Mouse (Mus musculus) adrenal gland, postnatal 25 days (tissue): ENCODE data around the gene Atraid. TPM values are rescaled to one million over a fixed set of nuclear protein-coding genes. Genes with fewer than 3 reads are reported as not detected.
A peak's percentile ranks its signal among the peaks of the same experiment; 100 is the strongest.

ENCODE experiments used
- DNase-seq: peaks from one replicate; pipeline ENCODE4 v3.0.0; 2021; ENCODE audit warnings: mixed read lengths
- total RNA-seq: library from RNA; stranded (reverse); gene quantifications from 2 replicates; pipeline ENCODE4 v1.2.3, GENCODE M21; 2021

The Atraid gene
- total RNA-seq, 1 experiment from 2014 or later = 139 TPM

DNA sequence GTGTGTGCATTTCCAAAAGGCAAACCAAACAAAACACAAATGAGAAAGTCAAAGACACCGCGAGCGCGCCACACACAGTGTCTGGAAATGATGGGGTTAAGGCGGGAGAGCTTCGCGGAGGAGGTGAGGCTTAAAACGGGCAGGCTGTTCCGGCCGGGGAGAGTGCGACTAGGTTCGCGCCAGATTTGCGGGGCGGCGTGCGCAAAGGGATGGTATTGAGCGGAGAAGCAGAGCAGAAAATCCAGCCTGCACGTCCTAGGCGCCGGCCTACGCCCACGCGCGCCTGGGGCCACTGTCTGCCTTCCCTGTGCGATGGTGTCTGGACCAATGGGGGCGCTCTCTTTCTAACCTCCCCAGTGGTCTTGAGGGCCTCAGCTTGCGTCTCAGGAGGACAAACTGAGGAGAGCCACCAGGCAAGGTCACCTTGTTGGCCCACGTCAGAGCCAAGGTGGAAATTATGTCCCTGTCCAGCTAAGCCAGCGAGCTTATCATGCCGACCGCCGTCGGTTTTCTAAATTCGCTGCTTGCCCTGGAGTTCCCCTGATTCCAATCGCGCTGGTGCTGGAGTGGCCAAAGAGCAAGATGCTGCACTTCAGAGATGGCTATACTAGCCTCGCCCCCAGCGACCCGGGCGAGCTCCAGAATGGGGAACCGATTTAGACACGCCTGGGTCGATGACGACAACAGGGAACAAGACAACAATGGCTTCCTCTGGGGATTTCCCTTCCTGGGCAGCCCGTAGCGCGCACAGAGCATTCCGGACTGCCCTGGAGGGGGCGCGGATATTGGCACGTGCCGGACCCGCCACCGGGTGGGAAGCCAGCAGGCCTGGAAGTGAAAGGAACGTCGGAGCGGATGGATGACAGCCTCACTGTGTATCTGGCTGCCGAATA, 46.9 kb downstream of the Atraid start:
- peak; percentile 37 for DNase-seq

DNA sequence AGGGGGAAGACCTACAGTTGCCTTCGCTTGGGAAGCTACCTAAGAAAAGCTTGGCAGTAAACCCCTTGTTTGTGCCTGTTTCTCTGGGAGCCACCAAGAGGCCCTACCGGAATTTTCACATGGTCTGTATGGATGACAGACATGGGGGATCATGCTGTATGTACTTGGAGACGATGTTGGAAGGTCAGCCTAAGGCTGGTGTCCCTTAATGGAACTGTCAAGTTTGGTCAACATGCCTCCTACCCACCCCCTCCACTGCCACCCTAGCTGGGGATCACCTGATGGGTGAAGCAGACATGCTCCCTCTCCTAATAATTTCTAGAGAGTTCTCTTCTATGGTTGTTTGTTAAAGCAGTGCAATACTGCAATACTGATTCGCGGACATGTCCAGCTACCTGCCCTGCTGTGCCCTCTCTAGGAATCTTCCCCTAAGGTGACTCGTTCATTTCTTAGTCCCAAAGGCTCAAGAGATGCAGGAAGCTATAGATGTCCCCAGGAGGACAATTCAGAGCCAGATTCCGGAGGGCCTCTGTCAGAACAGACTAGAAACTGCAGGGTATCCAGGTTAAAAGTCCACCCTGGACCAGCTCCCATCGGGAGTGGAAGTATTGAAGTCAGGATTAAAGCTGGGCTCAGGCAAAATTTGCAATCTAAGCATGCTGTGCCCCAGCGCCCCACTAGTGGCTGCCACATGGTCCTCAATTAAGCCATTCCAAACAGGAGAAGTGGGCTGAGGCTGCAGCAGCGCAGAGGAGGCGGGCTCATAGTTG, 47.8 kb downstream of the Atraid start:
- no peak for DNase-seq

Other genes starting within 250 kb of the Atraid start
- 51.8 and 62.9 TPM in 2 replicates for gene Mapre3, start 233.7 kb upstream of the Atraid start, total RNA-seq
- gene Tmem214, start 180.3 kb upstream of the Atraid start, total RNA-seq = 49.2 and 52.8 TPM in 2 replicates
- 12.1 and 17.3 TPM in 2 replicates for gene Agbl5, start 159.6 kb upstream of the Atraid start, total RNA-seq
- 190 and 207 TPM in 2 replicates for gene Ost4, start 140.5 kb upstream of the Atraid start, total RNA-seq
- gene Emilin1, start 134.9 kb upstream of the Atraid start, total RNA-seq = 41.3 and 57.2 TPM in 2 replicates
- gene Khk, start 126.9 kb upstream of the Atraid start, total RNA-seq = 28.5 and 58.5 TPM in 2 replicates
- gene Cgref1, start 102.7 kb upstream of the Atraid start, total RNA-seq = 1.0 TPM in 1 of 2 replicates, not detected in the other
- 131 TPM in 2 replicates for gene Preb, start 88.0 kb upstream of the Atraid start, total RNA-seq
- 0.70 and 1.3 TPM in 2 replicates for gene Tcf23, start 79.7 kb upstream of the Atraid start, total RNA-seq
- gene Slc5a6, start 612 bp downstream of the Atraid start, total RNA-seq = 26.4 and 32.1 TPM in 2 replicates
- gene Cad, start 6.5 kb downstream of the Atraid start, total RNA-seq = 28.3 and 29.1 TPM in 2 replicates
- not detected in 2 replicates for gene Dnajc5g, start 58.0 kb downstream of the Atraid start, total RNA-seq
- not detected in 2 replicates for gene Slc30a3, start 59.9 kb downstream of the Atraid start, total RNA-seq
- not detected in 2 replicates for gene Trim54, start 68.4 kb downstream of the Atraid start, total RNA-seq
- not detected in 2 replicates for gene Ucn, start 90.5 kb downstream of the Atraid start, total RNA-seq
- 60.3 and 66.6 TPM in 2 replicates for gene Mpv17, start 105.9 kb downstream of the Atraid start, total RNA-seq
- 3.2 and 3.5 TPM in 2 replicates for gene Gm29609, start 131.6 kb downstream of the Atraid start, total RNA-seq
- gene Gtf3c2, start 131.8 kb downstream of the Atraid start, total RNA-seq = 67.1 and 82.5 TPM in 2 replicates
- gene Snx17, start 144.9 kb downstream of the Atraid start, total RNA-seq = 97.6 and 99.5 TPM in 2 replicates
- gene Eif2b4, start 145.1 kb downstream of the Atraid start, total RNA-seq = 45.2 and 52.6 TPM in 2 replicates
- gene Zfp513, start 154.0 kb downstream of the Atraid start, total RNA-seq = 28.4 and 34.3 TPM in 2 replicates
- 105 and 137 TPM in 2 replicates for gene Ppm1g, start 172.4 kb downstream of the Atraid start, total RNA-seq
- 80.5 and 107 TPM in 2 replicates for gene Nrbp1, start 192.6 kb downstream of the Atraid start, total RNA-seq
- not detected in 2 replicates for gene Gm9970, start 192.9 kb downstream of the Atraid start, total RNA-seq
- gene Krtcap3, start 203.4 kb downstream of the Atraid start, total RNA-seq = 5.2 and 5.3 TPM in 2 replicates
- 39.9 and 46.1 TPM in 2 replicates for gene Ift172, start 242.8 kb downstream of the Atraid start, total RNA-seq
- gene Fndc4, start 247.8 kb downstream of the Atraid start, total RNA-seq = 4.1 and 6.7 TPM in 2 replicates
- gene Gckr, start 249.1 kb downstream of the Atraid start, total RNA-seq = 0.55 and 0.95 TPM in 2 replicates